Mouse (Mus musculus) forebrain, embryonic 13.5 days (tissue): ENCODE data around the gene Ablim1. TPM values are rescaled to one million over a fixed set of nuclear protein-coding genes. Genes with fewer than 3 reads are reported as not detected.

Experiments used
- ATAC-seq: fragments of 200-750 bp; cut with Nextera tagmentation; 2 replicates; pipeline ENCODE4 v1.8.0; 2017
- H3K27ac ChIP-seq: fragments of 300-500 bp; sonication (generic); 2 replicates; pipeline ENCODE4 v1.5.1; 2015; ENCODE audit warnings: inconsistent platforms, mild to moderate bottlenecking, moderate library complexity
- H3K27me3 ChIP-seq: fragments of 300-500 bp; sonication (generic); 2 replicates; pipeline ENCODE4 v1.6.1; 2015; ENCODE audit warnings: mild to moderate bottlenecking, inconsistent platforms
- H3K36me3 ChIP-seq: fragments of 300-500 bp; sonication (generic); 2 replicates; pipeline ENCODE4 v1.6.1; 2015; ENCODE audit warnings: mild to moderate bottlenecking, inconsistent platforms; ENCODE audit not compliant: poor library complexity, severe bottlenecking
- H3K4me1 ChIP-seq: fragments of 300-500 bp; sonication (generic); 2 replicates; pipeline ENCODE4 v1.6.1; 2015; ENCODE audit warnings: inconsistent platforms
- H3K4me2 ChIP-seq: fragments of 300-500 bp; sonication (generic); 2 replicates; pipeline ENCODE4 v1.6.1; 2015; ENCODE audit warnings: inconsistent platforms, mild to moderate bottlenecking, moderate library complexity
- H3K4me3 ChIP-seq: fragments of 300-500 bp; sonication (generic); 2 replicates; pipeline ENCODE4 v1.5.1; 2015; ENCODE audit warnings: mild to moderate bottlenecking, inconsistent platforms
- H3K9ac ChIP-seq: fragments of 300-500 bp; sonication (generic); 2 replicates; pipeline ENCODE4 v1.6.1; 2015; ENCODE audit warnings: mild to moderate bottlenecking, inconsistent platforms
- H3K9me3 ChIP-seq: fragments of 300-500 bp; sonication (generic); replicated peaks from 2 replicates; pipeline ENCODE4 v1.6.1; 2016; ENCODE audit warnings: inconsistent platforms
- WGBS: fragments of 180-500 bp; shearing (Covaris S2); methylation state at CpG from one replicate; pipeline ENCODE4 v1.1.7; 2015; 5-methylcytosine and 5-hydroxymethylcytosine counted together
- polyA plus RNA-seq: library from polyadenylated mRNA; unstranded; fragments of >200 nt; fragmentation: Nextera tagmentation; extraction: Ambion mirVana; gene quantifications from 2 replicates; pipeline ENCODE4 v1.2.1, GENCODE M21; 2015

The Ablim1 gene
- polyA plus RNA-seq, 1 experiment from 2014 or later: 16.5 TPM

DNA sequence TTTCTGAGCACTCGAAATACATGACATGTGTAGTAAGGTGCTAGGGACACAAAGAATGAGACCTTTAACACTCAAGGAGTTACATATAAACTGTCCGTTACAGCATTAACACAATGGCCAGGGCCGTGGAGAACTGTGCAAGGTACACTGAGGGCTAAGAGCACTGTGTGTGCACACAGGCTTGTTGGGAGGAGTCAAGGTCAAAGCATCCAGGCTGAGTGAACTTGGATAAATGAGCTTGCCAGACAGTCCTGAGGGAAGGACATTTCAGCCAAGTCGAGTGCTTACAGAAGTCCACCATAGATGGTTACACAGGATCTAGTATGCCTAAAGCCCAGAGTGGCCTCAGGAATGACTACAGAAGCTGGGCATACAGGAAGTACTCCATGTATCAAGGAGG lies 319.3 kb downstream of the Ablim1 start:
- Histone ChIP-seq H3K4me3 (no peak overlapping the region), H3K27ac (no peak overlapping the region), H3K36me3 (no peaks in the 10 kb centered on the region), H3K9ac (no peak overlapping the region), H3K27me3 (no peaks in the 10 kb centered on the region), H3K9me3 (no peaks in the 10 kb centered on the region), H3K4me1 (peaks cover 33% of the 10 kb centered on the region), H3K4me2 (no peak overlapping the region)
- no peak for ATAC-seq
- 82% methylated on average over 4 of the region's 4 CpGs for WGBS

DNA sequence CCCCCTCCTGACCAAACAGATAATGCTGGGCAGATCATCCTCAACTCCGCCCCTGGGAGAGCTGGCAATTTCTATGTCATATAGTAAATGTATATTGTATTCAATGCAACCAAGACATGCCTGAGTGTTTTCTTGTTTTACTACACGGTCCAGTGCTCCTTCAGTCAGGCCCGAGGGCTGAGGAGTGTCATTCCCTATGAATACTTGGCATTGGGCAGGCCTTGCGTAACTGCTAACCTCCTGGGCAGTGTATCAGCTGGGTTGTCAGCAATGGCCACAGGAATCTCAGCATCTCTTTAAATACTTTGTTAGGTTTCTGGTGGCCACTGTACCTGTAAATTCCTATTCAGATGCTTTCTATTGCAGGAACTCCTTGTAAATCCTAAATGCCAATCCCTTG lies 320.1 kb downstream of the Ablim1 start:
- 73% methylated on average over 4 of the region's 4 CpGs for WGBS
- Histone ChIP-seq H3K27ac (no peak overlapping the region), H3K4me1 (peaks cover 40% of the 10 kb centered on the region), H3K27me3 (no peaks in the 10 kb centered on the region), H3K9ac (no peak overlapping the region), H3K4me3 (no peak overlapping the region), H3K4me2 (no peak overlapping the region), H3K36me3 (no peaks in the 10 kb centered on the region), H3K9me3 (no peaks in the 10 kb centered on the region)
- ATAC-seq: no peak

DNA sequence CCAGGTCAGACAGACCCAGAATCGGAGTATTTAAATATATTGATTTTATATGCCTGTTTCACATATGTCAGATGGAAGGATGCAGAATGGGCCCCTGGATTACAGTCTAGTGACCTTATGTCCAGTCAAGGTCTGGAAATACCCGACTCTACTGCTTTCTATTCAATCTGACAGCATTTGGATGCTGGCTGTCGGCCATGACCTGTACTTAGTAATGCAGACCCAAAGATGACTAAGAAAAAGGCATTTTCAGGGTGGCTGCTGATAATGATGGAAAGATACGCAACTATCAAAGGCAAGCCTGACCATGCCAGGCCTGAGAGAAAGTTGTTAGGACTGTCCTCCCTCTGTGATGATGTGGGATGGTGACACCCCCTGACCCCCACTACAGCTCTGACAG lies 321.0 kb downstream of the Ablim1 start:
- no peak for ATAC-seq

DNA sequence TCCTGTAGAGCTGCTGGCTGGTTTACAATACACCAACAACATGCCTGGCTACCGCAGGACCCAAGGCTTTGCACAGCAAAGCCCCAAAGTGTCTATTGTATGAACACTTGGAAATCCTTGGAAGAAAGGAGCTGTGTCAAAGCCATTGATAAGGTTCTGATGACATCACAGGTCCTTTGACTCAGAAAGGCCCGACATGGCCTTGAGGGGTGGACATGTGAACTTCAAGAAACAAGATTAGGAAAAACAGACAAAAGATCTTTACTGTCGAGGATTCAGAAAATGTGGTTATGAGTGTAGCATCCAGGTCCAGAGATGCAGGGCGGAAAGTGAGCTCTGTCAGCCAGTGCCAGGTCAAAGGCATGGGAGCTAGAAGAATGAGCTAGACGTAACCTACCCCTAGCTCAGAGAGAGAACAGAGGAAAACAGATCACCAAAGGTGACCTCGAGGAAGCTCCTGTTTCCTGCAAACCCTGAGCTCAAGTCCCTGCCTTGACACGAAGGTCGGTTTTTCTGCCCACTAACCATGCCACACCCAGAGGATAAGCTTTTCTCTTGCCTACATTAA lies 321.7 kb downstream of the Ablim1 start:
- no peak overlapping the region for H3K4me3 ChIP-seq
- no peak overlapping the region for H3K4me2 ChIP-seq
- no peaks in the 10 kb centered on the region for H3K9me3 ChIP-seq
- no peaks in the 10 kb centered on the region for H3K27me3 ChIP-seq
- H3K9ac ChIP-seq: no peak overlapping the region
- ATAC-seq: no peak
- 80% methylated on average over 8 of the region's 8 CpGs for WGBS
- peaks cover 37% of the 10 kb centered on the region for H3K4me1 ChIP-seq
- no peaks in the 10 kb centered on the region for H3K36me3 ChIP-seq
- H3K27ac ChIP-seq: no peak overlapping the region

More for the DNA sequence above, 321.0 kb downstream of the Ablim1 start:
- Histone ChIP-seq H3K4me1 (peaks cover 41% of the 10 kb centered on the region), H3K36me3 (no peaks in the 10 kb centered on the region), H3K9ac (no peak overlapping the region), H3K27me3 (no peaks in the 10 kb centered on the region), H3K9me3 (no peaks in the 10 kb centered on the region), H3K4me2 (no peak overlapping the region), H3K27ac (no peak overlapping the region), H3K4me3 (no peak overlapping the region)
- WGBS: 83% methylated on average over 4 of the region's 4 CpGs

DNA sequence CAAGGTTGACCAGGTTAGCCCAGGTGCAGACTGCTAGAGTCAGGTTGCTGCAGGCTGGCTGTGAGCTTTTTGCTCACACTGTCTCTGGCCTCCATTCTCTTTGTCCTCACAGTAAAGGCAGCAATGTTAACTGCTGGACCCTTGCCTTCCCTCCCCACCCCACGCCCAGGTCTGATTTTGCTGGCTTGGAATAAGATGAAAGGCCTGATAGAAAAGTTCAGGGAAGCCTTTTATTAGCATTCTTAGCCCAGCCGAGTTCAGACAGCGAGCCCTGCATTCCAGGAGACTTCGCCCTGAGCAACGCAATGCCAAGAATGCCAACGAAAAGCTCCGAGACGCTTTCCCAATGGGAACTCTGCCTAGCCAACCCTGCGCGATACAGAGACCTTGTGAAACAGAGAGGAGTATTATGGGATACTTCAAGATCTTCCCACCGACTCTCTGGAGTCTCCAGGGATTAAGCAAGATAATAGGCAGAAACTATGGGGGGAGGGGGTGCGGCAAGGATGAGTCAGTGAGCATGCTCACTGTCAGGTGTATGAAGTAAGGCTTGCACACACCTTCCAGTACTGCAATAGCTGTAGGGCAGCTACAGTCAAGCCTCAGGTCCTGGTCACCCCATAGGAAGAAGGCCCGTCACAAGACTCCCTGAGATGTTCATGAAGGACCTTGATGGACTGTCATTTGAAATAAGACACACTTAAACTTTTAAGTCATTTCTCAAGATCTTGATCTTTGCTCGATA lies 324.2 kb downstream of the Ablim1 start:
- Histone ChIP-seq H3K27me3 (no peaks in the 10 kb centered on the region), H3K9ac (no peak overlapping the region), H3K4me1 (peaks cover 24% of the 10 kb centered on the region), H3K4me3 (no peak overlapping the region), H3K9me3 (no peaks in the 10 kb centered on the region), H3K27ac (peak overlapping the region; percentile 27; the same call in 1 of the 2 replicates), H3K36me3 (no peaks in the 10 kb centered on the region), H3K4me2 (no peak overlapping the region)
- 26% methylated on average over 14 of the region's 14 CpGs for WGBS
- peak; percentile 57 for ATAC-seq

DNA sequence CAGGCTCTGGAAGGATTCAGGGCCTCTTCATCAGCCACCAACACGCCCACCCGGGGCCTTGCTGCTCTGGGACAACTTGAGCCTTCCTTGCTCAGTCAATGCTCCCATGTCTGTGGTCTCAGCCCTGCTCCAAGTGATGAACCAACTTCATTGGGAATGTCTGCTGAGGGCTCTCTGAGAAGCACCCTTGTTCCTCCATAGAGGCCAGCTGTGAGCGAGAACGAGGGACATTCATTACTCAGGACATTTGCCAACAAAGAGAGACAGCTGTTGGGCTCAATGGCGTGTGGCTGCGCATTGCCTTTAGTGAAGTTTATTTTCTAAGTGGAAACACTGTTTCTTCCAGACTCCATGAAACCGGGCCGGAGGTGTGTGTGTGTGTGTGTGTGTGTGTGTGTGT lies 325.5 kb downstream of the Ablim1 start:
- WGBS: 79% methylated on average over 8 of the region's 8 CpGs
- H3K27me3 ChIP-seq: no peaks in the 10 kb centered on the region
- no peak overlapping the region for H3K9ac ChIP-seq

DNA sequence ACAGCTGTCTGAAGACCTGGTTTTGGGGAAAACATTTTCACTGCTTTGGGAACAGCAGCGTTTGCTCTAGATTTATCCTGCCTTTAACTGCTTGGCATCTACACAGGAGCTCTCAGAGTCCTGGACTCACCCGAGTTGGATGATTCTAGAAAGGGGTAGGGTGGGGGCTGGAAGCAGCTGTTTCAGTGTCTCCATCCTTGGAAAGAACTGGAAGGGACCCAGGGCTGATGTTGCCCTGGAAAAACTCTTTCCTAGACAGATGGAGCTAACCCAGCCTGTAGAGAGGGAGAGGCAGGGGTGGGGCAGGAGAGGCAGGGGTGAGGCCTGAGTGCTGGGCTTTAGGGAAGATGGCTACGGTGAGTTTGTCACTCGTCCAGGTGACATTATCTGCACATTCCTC lies 330.5 kb downstream of the Ablim1 start:
- Histone ChIP-seq H3K4me3 (no peak overlapping the region), H3K9ac (no peak overlapping the region), H3K36me3 (no peaks in the 10 kb centered on the region), H3K27me3 (no peaks in the 10 kb centered on the region), H3K4me2 (no peak overlapping the region), H3K27ac (no peak overlapping the region), H3K4me1 (peaks cover 6% of the 10 kb centered on the region), H3K9me3 (no peaks in the 10 kb centered on the region)
- no peak for ATAC-seq
- WGBS: 68% methylated on average over 4 of the region's 4 CpGs

More for the DNA sequence above, 325.5 kb downstream of the Ablim1 start:
- no peak for ATAC-seq
- Histone ChIP-seq H3K36me3 (no peaks in the 10 kb centered on the region), H3K4me3 (no peak overlapping the region), H3K4me1 (peaks cover 24% of the 10 kb centered on the region), H3K27ac (no peak overlapping the region), H3K9me3 (no peaks in the 10 kb centered on the region), H3K4me2 (no peak overlapping the region)

DNA sequence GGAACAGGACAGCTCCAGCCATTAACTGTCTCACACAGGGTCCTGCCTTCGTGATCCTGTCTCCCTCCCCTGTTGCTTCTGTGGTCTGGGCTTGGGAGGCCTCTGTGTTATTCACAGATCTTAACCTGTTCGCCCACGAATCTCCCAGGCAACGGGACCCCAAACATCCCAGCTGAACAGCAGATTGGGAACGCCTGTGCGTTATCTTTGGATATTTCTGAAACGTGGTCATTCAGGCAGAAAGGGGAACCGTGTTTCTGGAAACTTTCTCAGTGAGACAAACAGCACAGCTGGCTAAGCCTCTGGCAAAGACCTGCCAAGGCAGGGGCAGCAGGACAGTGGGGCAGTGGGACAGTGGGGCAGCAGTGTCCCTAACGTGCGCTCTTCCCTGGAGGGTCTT lies 331.0 kb downstream of the Ablim1 start:
- no peak overlapping the region for H3K27ac ChIP-seq
- H3K4me2 ChIP-seq: no peak overlapping the region
- H3K9me3 ChIP-seq: no peaks in the 10 kb centered on the region
- no peak overlapping the region for H3K9ac ChIP-seq
- no peak overlapping the region for H3K4me3 ChIP-seq
- H3K4me1 ChIP-seq: peaks cover 1% of the 10 kb centered on the region
- WGBS: 61% methylated on average over 10 of the region's 10 CpGs
- no peaks in the 10 kb centered on the region for H3K27me3 ChIP-seq
- no peaks in the 10 kb centered on the region for H3K36me3 ChIP-seq
- no peak for ATAC-seq

Other genes starting within 250 kb of the Ablim1 start
- gene Fam160b1, start 45.8 kb upstream of the Ablim1 start, polyA plus RNA-seq: 11.6 and 12.7 TPM in 2 replicates
- gene Trub1, start 138.0 kb upstream of the Ablim1 start, polyA plus RNA-seq: 14.5 and 14.8 TPM in 2 replicates